Mouse (Mus musculus): Measurements from ENCODE around the gene Aifm2. TPM values are rescaled to one million over a fixed set of nuclear protein-coding genes. Genes with fewer than 3 reads are reported as not detected.
A peak's percentile ranks its signal among the peaks of the same experiment; 100 is the strongest.

Aifm2 gene
- total RNA-seq, 1 experiment: 13.4 TPM

DNA sequence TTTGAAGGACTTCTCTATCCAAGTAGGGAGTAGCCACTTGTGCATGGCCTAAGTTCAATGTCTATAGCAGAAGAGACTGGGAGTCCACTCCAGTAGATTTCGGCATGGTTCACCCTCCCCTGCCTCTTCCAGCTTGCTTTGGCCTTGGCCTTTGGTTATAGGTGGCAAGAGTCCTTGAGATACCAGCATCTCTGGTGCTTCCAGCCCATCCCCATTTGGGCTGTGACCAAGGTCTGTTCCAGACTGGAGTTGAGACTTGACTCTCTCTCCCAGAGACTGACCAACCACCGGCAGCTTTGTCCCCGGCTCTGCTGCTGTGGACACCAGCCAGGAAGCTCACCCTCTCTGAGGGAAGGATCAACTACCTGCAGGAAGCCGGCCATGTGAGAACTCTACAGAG lies 23.1 kb downstream of the Aifm2 start:
- H3K4me1 ChIP-seq (ENCODE audit: control insufficient read depth in 2 of 2, insufficient read depth in 2 of 2, low read length in 2 of 2, poor library complexity in 1 of 2): no peaks in the 10 kb centered on the region; a peak in 1 of 4 replicates
- no peaks in the 10 kb centered on the region for H3K9me3 ChIP-seq (ENCODE audit: control insufficient read depth, insufficient read depth, low read depth, low read length)
- peaks cover 15% of the 10 kb centered on the region; the same call in 1 of the 2 replicates for H3K36me3 ChIP-seq (ENCODE audit: control insufficient read depth, insufficient read depth, low read length, poor library complexity, severe bottlenecking)
- no peak for DNase-seq (ENCODE audit: low read depth, low spot score)
- in situ Hi-C loops (cut with MboI; ENCODE audit: low sequenced_read_pairs in 2 of 2, unreplicated experiment in 2 of 2): no loop called here
- H3K4me3 ChIP-seq (ENCODE audit: insufficient read depth in 1 of 2, low read depth in 1 of 2, low read length in 2 of 2, poor library complexity in 1 of 2, severe bottlenecking in 1 of 2): no peak overlapping the region
- H3K27ac ChIP-seq (ENCODE audit: insufficient read depth, low read depth, low read length, poor library complexity, severe bottlenecking): no peak overlapping the region
- H3K9ac ChIP-seq (ENCODE audit: insufficient read depth, low read depth, low read length, poor library complexity, severe bottlenecking): no peak overlapping the region
- TF ChIP-seq CHD2 (IDR thresholded peaks at IDR 0.05; ENCODE audit: low read depth, low read length): no peak
- TF ChIP-seq MAFK (IDR thresholded peaks at IDR 0.05; ENCODE audit: insufficient read depth, low read depth, low read length): no peak
- TF ChIP-seq HCFC1 (IDR thresholded peaks at IDR 0.05; ENCODE audit: borderline replicate concordance, insufficient read depth, low read length): no peak
- TF ChIP-seq ZNF384 (IDR thresholded peaks at IDR 0.05; ENCODE audit: low read depth, low read length): no peak
- no peak for TF ChIP-seq ZC3H11A (IDR thresholded peaks at IDR 0.05; ENCODE audit: borderline replicate concordance, low read depth, low read length)

DNA sequence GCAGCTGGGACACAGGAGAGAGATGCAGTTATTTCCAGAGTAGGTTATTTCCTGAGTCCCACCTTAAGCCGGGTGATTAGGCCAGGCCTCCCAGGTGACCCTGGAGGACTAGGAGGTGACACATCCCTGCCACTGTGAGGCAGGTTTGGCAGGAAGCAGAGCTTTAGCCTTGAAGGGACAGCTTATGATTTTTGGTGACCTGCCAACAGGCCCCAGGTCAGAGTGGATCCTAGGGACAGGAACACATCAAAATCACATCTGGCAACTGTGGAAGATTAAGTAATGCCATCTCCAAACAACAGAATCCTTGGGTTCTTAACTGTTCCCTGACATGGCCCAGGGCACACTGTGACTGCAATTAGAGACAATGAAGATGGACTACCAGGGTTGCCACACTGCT lies 26.2 kb downstream of the Aifm2 start:
- DNase-seq (ENCODE audit: low read depth, low spot score): no peak
- Histone ChIP-seq H3K27ac (ENCODE audit: insufficient read depth, low read depth, low read length, poor library complexity, severe bottlenecking) (no peak overlapping the region), H3K9me3 (ENCODE audit: control insufficient read depth, insufficient read depth, low read depth, low read length) (no peaks in the 10 kb centered on the region), H3K4me3 (ENCODE audit: insufficient read depth in 1 of 2, low read depth in 1 of 2, low read length in 2 of 2, poor library complexity in 1 of 2, severe bottlenecking in 1 of 2) (no peak overlapping the region), H3K36me3 (ENCODE audit: control insufficient read depth, insufficient read depth, low read length, poor library complexity, severe bottlenecking) (peaks cover 20% of the 10 kb centered on the region; the same call in 1 of the 2 replicates), H3K9ac (ENCODE audit: insufficient read depth, low read depth, low read length, poor library complexity, severe bottlenecking) (no peak overlapping the region), H3K4me1 (ENCODE audit: control insufficient read depth in 2 of 2, insufficient read depth in 2 of 2, low read length in 2 of 2, poor library complexity in 1 of 2) (no peaks in the 10 kb centered on the region)
- no peak for TF ChIP-seq HCFC1 (IDR thresholded peaks at IDR 0.05; ENCODE audit: borderline replicate concordance, insufficient read depth, low read length)
- TF ChIP-seq CHD2 (IDR thresholded peaks at IDR 0.05; ENCODE audit: low read depth, low read length): no peak
- TF ChIP-seq MAFK (IDR thresholded peaks at IDR 0.05; ENCODE audit: insufficient read depth, low read depth, low read length): no peak
- no peak for TF ChIP-seq ZC3H11A (IDR thresholded peaks at IDR 0.05; ENCODE audit: borderline replicate concordance, low read depth, low read length)
- TF ChIP-seq ZNF384 (IDR thresholded peaks at IDR 0.05; ENCODE audit: low read depth, low read length): no peak
- in situ Hi-C loops (cut with MboI; ENCODE audit: low sequenced_read_pairs in 2 of 2, unreplicated experiment in 2 of 2): no loop called here

DNA sequence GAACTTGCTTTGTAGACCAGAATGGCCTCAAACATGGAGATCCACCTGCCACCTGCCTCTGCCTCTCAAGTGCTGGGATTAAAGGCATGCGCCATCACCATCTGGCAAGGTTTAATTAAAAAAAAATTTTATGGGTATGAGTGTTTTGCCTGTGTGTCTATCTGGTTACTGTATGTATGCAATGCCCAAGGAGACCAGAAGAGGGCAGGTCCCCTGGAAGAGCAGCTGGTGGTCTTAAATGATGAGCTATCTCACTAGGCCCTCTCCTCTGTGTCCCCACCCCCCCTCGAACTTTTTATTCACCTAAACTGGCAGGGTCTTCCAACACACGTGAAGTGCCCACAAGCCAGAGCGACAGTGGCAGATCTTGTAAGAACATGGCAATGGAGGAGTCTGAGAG lies 26.8 kb downstream of the Aifm2 start:
- Histone ChIP-seq H3K9ac (ENCODE audit: insufficient read depth, low read depth, low read length, poor library complexity, severe bottlenecking) (no peak overlapping the region), H3K4me3 (ENCODE audit: insufficient read depth in 1 of 2, low read depth in 1 of 2, low read length in 2 of 2, poor library complexity in 1 of 2, severe bottlenecking in 1 of 2) (no peak overlapping the region), H3K9me3 (ENCODE audit: control insufficient read depth, insufficient read depth, low read depth, low read length) (no peaks in the 10 kb centered on the region), H3K4me1 (ENCODE audit: control insufficient read depth in 2 of 2, insufficient read depth in 2 of 2, low read length in 2 of 2, poor library complexity in 1 of 2) (no peaks in the 10 kb centered on the region), H3K36me3 (ENCODE audit: control insufficient read depth, insufficient read depth, low read length, poor library complexity, severe bottlenecking) (peaks cover 24% of the 10 kb centered on the region; the same call in 1 of the 2 replicates), H3K27ac (ENCODE audit: insufficient read depth, low read depth, low read length, poor library complexity, severe bottlenecking) (no peak overlapping the region)
- no peak for DNase-seq (ENCODE audit: low read depth, low spot score)
- TF ChIP-seq MAFK (IDR thresholded peaks at IDR 0.05; ENCODE audit: insufficient read depth, low read depth, low read length) (no peak), HCFC1 (IDR thresholded peaks at IDR 0.05; ENCODE audit: borderline replicate concordance, insufficient read depth, low read length) (no peak), CHD2 (IDR thresholded peaks at IDR 0.05; ENCODE audit: low read depth, low read length) (no peak), ZNF384 (IDR thresholded peaks at IDR 0.05; ENCODE audit: low read depth, low read length) (no peak), ZC3H11A (IDR thresholded peaks at IDR 0.05; ENCODE audit: borderline replicate concordance, low read depth, low read length) (no peak)
- in situ Hi-C loops (cut with MboI; ENCODE audit: low sequenced_read_pairs in 2 of 2, unreplicated experiment in 2 of 2): no loop called here

DNA sequence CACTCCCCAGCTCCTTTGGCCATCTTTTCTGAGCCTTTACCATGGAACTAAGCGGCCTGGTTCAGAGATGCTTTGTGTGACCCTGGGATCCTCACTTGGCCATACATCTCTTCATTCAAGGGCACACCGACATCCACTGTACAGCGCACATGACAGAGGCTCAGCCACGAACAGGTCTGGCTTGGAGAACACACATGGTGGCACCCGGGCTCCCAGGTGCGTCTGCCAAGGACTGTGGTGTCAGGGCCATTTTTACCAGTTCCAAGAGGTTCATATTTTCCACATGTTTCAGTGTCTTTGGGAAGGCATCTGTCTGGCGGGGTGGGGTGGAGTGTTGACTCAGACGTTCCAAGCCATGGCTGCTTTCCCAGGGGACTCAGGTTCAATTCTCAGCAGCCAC lies 27.3 kb downstream of the Aifm2 start:
- DNase-seq (ENCODE audit: low read depth, low spot score): no peak
- Histone ChIP-seq H3K4me1 (ENCODE audit: control insufficient read depth in 2 of 2, insufficient read depth in 2 of 2, low read length in 2 of 2, poor library complexity in 1 of 2) (no peaks in the 10 kb centered on the region), H3K27ac (ENCODE audit: insufficient read depth, low read depth, low read length, poor library complexity, severe bottlenecking) (no peak overlapping the region), H3K9ac (ENCODE audit: insufficient read depth, low read depth, low read length, poor library complexity, severe bottlenecking) (no peak overlapping the region), H3K36me3 (ENCODE audit: control insufficient read depth, insufficient read depth, low read length, poor library complexity, severe bottlenecking) (peaks cover 26% of the 10 kb centered on the region; the same call in 1 of the 2 replicates), H3K9me3 (ENCODE audit: control insufficient read depth, insufficient read depth, low read depth, low read length) (no peaks in the 10 kb centered on the region), H3K4me3 (ENCODE audit: insufficient read depth in 1 of 2, low read depth in 1 of 2, low read length in 2 of 2, poor library complexity in 1 of 2, severe bottlenecking in 1 of 2) (no peak overlapping the region)
- TF ChIP-seq CHD2 (IDR thresholded peaks at IDR 0.05; ENCODE audit: low read depth, low read length) (no peak), HCFC1 (IDR thresholded peaks at IDR 0.05; ENCODE audit: borderline replicate concordance, insufficient read depth, low read length) (no peak)
- in situ Hi-C loops (cut with MboI; ENCODE audit: low sequenced_read_pairs in 2 of 2, unreplicated experiment in 2 of 2): no loop called here

DNA sequence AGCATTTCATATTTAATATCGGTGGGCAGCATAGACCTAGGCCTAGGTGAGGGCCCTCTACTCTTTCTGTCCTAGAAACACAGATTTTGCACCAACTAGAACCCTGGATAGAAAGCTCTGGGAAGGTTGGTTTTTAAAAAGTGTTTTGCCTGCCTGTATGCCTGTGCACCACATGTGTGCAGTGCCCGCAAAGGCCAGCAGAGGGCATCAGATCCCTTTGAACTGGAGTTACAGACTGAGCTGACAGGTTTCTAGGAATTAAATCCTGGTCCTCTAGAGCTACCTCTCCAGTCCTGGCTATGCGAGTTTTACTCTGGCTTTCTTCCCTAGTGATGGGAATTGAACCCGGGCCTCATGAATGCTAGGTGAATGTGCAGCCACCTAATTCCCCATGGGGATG lies 30.1 kb downstream of the Aifm2 start:
- no peak overlapping the region for H3K27ac ChIP-seq (ENCODE audit: insufficient read depth, low read depth, low read length, poor library complexity, severe bottlenecking)
- H3K9ac ChIP-seq (ENCODE audit: insufficient read depth, low read depth, low read length, poor library complexity, severe bottlenecking): no peak overlapping the region
- in situ Hi-C loops (cut with MboI; ENCODE audit: low sequenced_read_pairs in 2 of 2, unreplicated experiment in 2 of 2): no loop called here
- no peaks in the 10 kb centered on the region for H3K9me3 ChIP-seq (ENCODE audit: control insufficient read depth, insufficient read depth, low read depth, low read length)
- peak; percentile 77 for DNase-seq (ENCODE audit: low read depth, low spot score)
- peaks cover 30% of the 10 kb centered on the region for H3K36me3 ChIP-seq (ENCODE audit: control insufficient read depth, insufficient read depth, low read length, poor library complexity, severe bottlenecking)
- H3K4me1 ChIP-seq (ENCODE audit: control insufficient read depth in 2 of 2, insufficient read depth in 2 of 2, low read length in 2 of 2, poor library complexity in 1 of 2): peaks cover 0 to 3% of the 10 kb centered on the region in 2 experiments; a peak in 2 of 4 replicates
- TF ChIP-seq ZC3H11A (IDR thresholded peaks at IDR 0.05; ENCODE audit: borderline replicate concordance, low read depth, low read length) (peak; percentile 72; the same call in 1 of the 2 replicates), MAFK (IDR thresholded peaks at IDR 0.05; ENCODE audit: insufficient read depth, low read depth, low read length) (no peak)
- no peak overlapping the region for H3K4me3 ChIP-seq (ENCODE audit: insufficient read depth in 1 of 2, low read depth in 1 of 2, low read length in 2 of 2, poor library complexity in 1 of 2, severe bottlenecking in 1 of 2)

Measured in ES-E14 (cell line).